Mouse (Mus musculus) CH12F3 (cell line): ENCODE data around the gene Fam72a.

Experiments
- in situ Hi-C: fragments of 300-500 bp; cut with MboI; formaldehyde crosslinking; loops from 2 replicates; pipeline ENCODE4 v1.14.3; 2020; ENCODE audit warnings: low sequenced_read_pairs

The Fam72a gene

GRCm38 (mm10) chr1:131578943-131579680 lies 51.4 kb downstream of the Fam72a start:
- in situ Hi-C loops = no loop called here

GRCm38 (mm10) chr1:131580389-131580788 lies 52.7 kb downstream of the Fam72a start:
- in situ Hi-C loops = no loop called here

- in situ Hi-C loops = no loop called here
Observed at GRCm38 (mm10) chr1:131583598-131583997, 55.9 kb downstream of the Fam72a start.

- in situ Hi-C loops = no loop called here
Observed at GRCm38 (mm10) chr1:131586836-131587235, 59.1 kb downstream of the Fam72a start.
